Mouse (Mus musculus): ENCODE data around the gene Trmt1. TPM values are rescaled to one million over a fixed set of nuclear protein-coding genes. Genes with fewer than 3 reads are reported as not detected.

The Trmt1 gene
- polyA plus RNA-seq, 1 experiment from 2014 or later, result 66.8 TPM

DNA sequence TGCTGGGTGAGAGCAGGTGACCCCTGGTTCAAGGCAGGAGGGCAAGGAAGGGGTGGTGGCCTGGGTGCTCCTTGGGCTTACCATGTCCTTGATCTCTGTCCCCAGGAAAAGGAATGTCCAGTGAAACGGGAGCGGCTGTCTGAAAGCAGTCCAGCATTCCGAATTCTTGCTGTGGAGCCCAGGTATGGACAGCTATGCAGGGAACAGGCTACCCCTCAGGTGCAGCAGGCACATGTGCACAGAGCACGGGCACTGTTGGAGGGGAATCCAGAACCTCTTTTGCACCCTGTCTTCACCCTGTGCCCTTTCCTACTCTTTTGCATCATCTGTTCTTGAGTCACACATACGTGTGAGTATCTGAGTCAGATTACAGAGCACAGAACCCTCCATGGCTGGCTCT is 12.2 kb downstream of the Trmt1 start:
- no peak overlapping the region for H3K4me3 ChIP-seq (ENCODE audit: low read length)
- no peak for ATAC-seq
- no peak overlapping the region for H3K4me2 ChIP-seq (ENCODE audit: low read length)
- H3K4me1 ChIP-seq (ENCODE audit: control insufficient read depth, insufficient read depth, low read depth, low read length), result no peaks in the 10 kb centered on the region
- H3K27me3 ChIP-seq (replicated peaks; ENCODE audit: control insufficient read depth, insufficient read depth, low read length), result peaks cover 11% of the 10 kb centered on the region
- 95% methylated on average over 5 of the region's 5 CpGs for WGBS
- H3K9ac ChIP-seq (ENCODE audit: low read depth, low read length), result no peak overlapping the region
- no peaks in the 10 kb centered on the region for H3K9me3 ChIP-seq (ENCODE audit: control insufficient read depth, low read length)
- H3K27ac ChIP-seq (ENCODE audit: low read depth, low read length), result no peak overlapping the region; the same call in 1 of the 2 replicates
- peaks cover 23% of the 10 kb centered on the region for H3K36me3 ChIP-seq (ENCODE audit: control insufficient read depth, insufficient read depth, low read length)

DNA sequence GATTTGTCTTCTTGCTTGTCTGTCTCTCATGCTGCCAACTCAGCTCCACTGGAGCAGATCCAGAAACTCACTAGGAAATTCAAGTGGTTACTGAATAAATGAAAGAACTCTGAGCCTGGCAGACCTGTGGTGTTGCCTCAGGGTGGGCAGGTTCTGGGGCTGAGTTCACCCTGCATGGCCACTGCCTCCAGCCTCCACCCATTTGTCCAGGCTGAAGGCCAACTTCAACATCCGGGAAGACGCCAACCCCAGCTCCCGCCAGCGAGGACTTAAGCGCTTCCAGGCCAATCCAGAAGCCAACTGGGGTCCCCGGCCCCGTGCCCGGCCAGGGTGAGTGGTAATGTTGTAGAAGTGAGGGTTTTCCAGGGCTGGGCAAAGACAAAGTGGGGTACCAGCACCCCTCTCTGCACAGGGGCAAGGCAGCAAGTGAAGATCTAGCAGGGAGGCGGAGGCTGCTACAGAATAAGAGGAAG is 12.9 kb downstream of the Trmt1 start:
- Histone ChIP-seq H3K27ac (ENCODE audit: low read depth, low read length) (peak overlapping the region; percentile 40), H3K4me2 (ENCODE audit: low read length) (no peak overlapping the region), H3K9ac (ENCODE audit: low read depth, low read length) (no peak overlapping the region), H3K36me3 (ENCODE audit: control insufficient read depth, insufficient read depth, low read length) (peaks cover 18% of the 10 kb centered on the region), H3K9me3 (ENCODE audit: control insufficient read depth, low read length) (no peaks in the 10 kb centered on the region), H3K4me1 (ENCODE audit: control insufficient read depth, insufficient read depth, low read depth, low read length) (peaks cover 3% of the 10 kb centered on the region), H3K27me3 (replicated peaks; ENCODE audit: control insufficient read depth, insufficient read depth, low read length) (peaks cover 17% of the 10 kb centered on the region), H3K4me3 (ENCODE audit: low read length) (no peak overlapping the region)
- no peak for ATAC-seq
- WGBS, result 89% methylated on average over 9 of the region's 9 CpGs

DNA sequence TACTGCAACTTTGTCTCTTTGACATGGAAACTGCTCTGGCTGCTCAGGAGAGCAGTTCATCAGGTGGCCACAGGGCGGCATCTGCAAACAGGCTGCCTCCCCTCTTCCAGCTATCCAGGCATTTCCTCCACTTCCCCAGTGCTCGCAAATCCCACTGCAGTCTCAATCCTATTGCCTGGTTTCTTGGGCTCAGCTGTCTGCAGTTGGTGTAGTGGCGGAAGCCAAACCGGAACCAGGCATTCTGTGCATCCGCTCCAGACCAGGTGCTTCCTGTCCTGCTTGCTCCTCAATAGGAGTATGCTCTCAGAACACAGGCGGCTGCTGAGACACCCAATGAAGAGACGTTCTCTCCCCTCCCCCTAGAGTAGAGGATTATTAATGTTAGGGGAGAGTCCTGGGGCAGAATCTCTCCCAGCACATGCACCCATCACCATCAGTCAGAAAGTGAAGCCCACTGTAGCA is 13.8 kb downstream of the Trmt1 start:
- H3K27ac ChIP-seq (ENCODE audit: low read depth, low read length), result peak overlapping the region; percentile 40
- WGBS, result 54% methylated on average over 7 of the region's 7 CpGs
- H3K4me2 ChIP-seq (ENCODE audit: low read length), result no peak overlapping the region
- peaks cover 7% of the 10 kb centered on the region for H3K4me1 ChIP-seq (ENCODE audit: control insufficient read depth, insufficient read depth, low read depth, low read length)
- no peak overlapping the region for H3K4me3 ChIP-seq (ENCODE audit: low read length)
- H3K27me3 ChIP-seq (replicated peaks; ENCODE audit: control insufficient read depth, insufficient read depth, low read length), result peaks cover 17% of the 10 kb centered on the region
- 0 out of 2 replicates have a peak, but pooled peaks have one; percentile 16 for ATAC-seq
- peaks cover 18% of the 10 kb centered on the region for H3K36me3 ChIP-seq (ENCODE audit: control insufficient read depth, insufficient read depth, low read length)
- no peak overlapping the region for H3K9ac ChIP-seq (ENCODE audit: low read depth, low read length)
- H3K9me3 ChIP-seq (ENCODE audit: control insufficient read depth, low read length), result no peaks in the 10 kb centered on the region

DNA sequence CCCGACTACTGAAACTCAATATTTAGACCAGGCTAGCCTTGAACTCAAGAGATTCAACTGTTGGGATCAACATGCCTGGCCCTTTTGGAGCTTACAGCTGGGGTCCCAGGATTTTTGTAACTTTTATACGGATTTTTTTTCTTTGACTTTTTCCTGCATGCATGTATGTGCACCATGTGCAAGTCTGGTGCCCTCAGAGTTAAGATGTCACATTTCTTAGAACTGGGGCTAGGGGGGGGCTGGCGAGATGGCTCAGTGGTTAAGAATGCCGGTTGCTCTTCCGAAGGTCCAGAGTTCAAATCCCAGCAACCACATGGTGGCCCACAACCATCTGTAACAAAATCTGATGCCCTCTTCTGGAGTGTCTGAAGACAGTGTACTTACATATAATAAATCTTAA is 14.4 kb downstream of the Trmt1 start:
- H3K9ac ChIP-seq (ENCODE audit: low read depth, low read length), result no peak overlapping the region
- peaks cover 10% of the 10 kb centered on the region for H3K4me1 ChIP-seq (ENCODE audit: control insufficient read depth, insufficient read depth, low read depth, low read length)
- H3K4me3 ChIP-seq (ENCODE audit: low read length), result no peak overlapping the region
- 87% methylated on average over 5 of the region's 5 CpGs for WGBS
- H3K27ac ChIP-seq (ENCODE audit: low read depth, low read length), result no peak overlapping the region; the same call in 1 of the 2 replicates
- peaks cover 17% of the 10 kb centered on the region for H3K27me3 ChIP-seq (replicated peaks; ENCODE audit: control insufficient read depth, insufficient read depth, low read length)
- H3K36me3 ChIP-seq (ENCODE audit: control insufficient read depth, insufficient read depth, low read length), result peaks cover 18% of the 10 kb centered on the region
- no peaks in the 10 kb centered on the region for H3K9me3 ChIP-seq (ENCODE audit: control insufficient read depth, low read length)
- ATAC-seq, result no peak
- H3K4me2 ChIP-seq (ENCODE audit: low read length), result no peak overlapping the region

DNA sequence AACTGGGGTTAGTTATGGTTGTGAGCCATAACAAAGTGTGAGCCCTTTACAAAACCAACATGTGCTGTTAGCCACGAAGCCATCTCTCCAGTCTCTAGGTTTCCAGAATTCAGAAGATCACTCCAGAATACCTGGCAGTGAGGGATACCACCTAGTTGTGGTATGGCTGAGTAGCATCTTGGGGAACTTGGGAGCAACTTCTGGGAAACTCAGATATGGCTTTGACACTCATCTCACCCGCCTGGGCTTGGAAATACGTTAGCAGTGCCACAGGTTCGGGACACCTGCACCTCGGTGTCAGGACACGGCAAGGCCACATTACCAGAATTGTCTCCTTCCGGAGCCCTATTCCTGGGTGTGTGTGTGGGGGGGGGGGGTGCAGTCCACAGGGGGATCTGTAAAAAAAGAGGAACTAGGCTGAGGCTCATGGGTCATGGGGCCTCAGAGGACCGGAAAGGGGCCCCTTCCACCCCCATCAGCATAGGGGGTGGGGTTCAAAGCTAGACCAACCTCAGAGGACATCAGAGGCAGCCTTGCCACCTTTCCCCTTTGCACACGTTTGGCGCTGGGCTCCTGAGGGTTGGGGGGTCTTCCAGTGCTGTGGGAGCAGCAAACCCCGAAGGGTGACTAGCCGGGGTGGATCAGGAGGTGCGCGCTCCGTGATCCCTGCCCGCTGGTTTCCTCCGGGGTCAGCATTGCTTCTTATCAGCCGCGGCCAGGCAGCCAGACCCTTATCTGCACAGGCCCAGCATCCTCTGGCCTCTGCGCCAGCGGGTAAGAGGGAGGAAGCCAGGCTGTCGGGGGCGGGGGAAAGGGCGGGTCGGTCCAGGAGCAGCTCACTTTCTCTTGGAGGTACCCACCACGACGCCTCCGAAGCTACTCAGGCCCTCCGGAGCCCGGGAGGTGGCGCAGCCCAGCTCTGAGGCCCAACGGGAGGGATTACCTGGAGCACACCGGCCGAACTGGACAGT is 15.1 kb downstream of the Trmt1 start, which contains the start of gene Lyl1:
Gene Lyl1, plus strand, starts transcription at position 517 of the 971 bp plus-strand sequence.
- H3K4me1 ChIP-seq (ENCODE audit: control insufficient read depth, insufficient read depth, low read depth, low read length), result peaks cover 12% of the 10 kb centered on the region
- peaks cover 18% of the 10 kb centered on the region for H3K36me3 ChIP-seq (ENCODE audit: control insufficient read depth, insufficient read depth, low read length)
- 16% methylated on average over 34 of the region's 34 CpGs for WGBS
- no peak within 1 kb of the TSS for H3K4me3 ChIP-seq (ENCODE audit: low read length)
- peak within 1 kb of the TSS; percentile 36 for H3K9ac ChIP-seq (ENCODE audit: low read depth, low read length)
- ATAC-seq, result no peak; the same call in 1 of the 2 replicates
- no peak within 1 kb of the TSS; the same call in 1 of the 2 replicates for H3K4me2 ChIP-seq (ENCODE audit: low read length)
- no peaks in the 10 kb centered on the region for H3K9me3 ChIP-seq (ENCODE audit: control insufficient read depth, low read length)
- peaks cover 17% of the 10 kb centered on the region for H3K27me3 ChIP-seq (replicated peaks; ENCODE audit: control insufficient read depth, insufficient read depth, low read length)
- H3K27ac ChIP-seq (ENCODE audit: low read depth, low read length), result peak within 1 kb of the TSS; percentile 24

- H3K4me2 ChIP-seq (ENCODE audit: low read length), result peak overlapping the region; percentile 13
- H3K27me3 ChIP-seq (replicated peaks; ENCODE audit: control insufficient read depth, insufficient read depth, low read length), result peaks cover 19% of the 10 kb centered on the region
- WGBS, result 75% methylated on average over 9 of the region's 9 CpGs
- H3K27ac ChIP-seq (ENCODE audit: low read depth, low read length), result no peak overlapping the region
- H3K9me3 ChIP-seq (ENCODE audit: control insufficient read depth, low read length), result no peaks in the 10 kb centered on the region
- peaks cover 9% of the 10 kb centered on the region for H3K36me3 ChIP-seq (ENCODE audit: control insufficient read depth, insufficient read depth, low read length)
- H3K4me1 ChIP-seq (ENCODE audit: control insufficient read depth, insufficient read depth, low read depth, low read length), result peaks cover 18% of the 10 kb centered on the region
- no peak overlapping the region for H3K4me3 ChIP-seq (ENCODE audit: low read length)
- no peak for ATAC-seq
- H3K9ac ChIP-seq (ENCODE audit: low read depth, low read length), result no peak overlapping the region
These were observed 16.5 kb downstream of the Trmt1 start for GRCm38 (mm10) chr8:84702561-84702960.

DNA sequence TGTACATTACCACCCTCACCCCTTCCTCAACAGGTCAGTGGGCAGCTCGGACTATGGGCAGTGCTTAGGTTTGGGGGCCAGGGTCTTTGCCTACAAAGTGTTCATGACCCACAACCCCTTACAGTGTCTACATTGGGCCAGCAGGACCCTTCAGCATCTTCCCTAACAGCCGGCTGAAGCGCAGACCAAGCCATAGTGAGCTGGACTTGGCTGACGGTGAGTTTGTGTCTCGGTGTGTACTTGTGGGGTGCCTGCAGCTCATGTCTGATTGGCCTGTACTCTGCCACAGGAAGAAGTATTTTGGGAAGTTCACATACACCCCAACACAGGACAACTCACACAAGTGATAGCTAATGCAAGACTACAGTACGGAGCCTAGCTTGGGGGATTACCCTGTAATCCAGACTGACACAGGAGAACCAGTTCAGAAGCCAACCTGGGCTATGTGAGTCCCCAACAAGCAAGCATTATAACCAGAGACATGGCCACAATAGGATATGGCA is 16.9 kb downstream of the Trmt1 start:
- peaks cover 20% of the 10 kb centered on the region for H3K27me3 ChIP-seq (replicated peaks; ENCODE audit: control insufficient read depth, insufficient read depth, low read length)
- WGBS, result 82% methylated on average over 6 of the region's 6 CpGs
- no peak for ATAC-seq

GRCm38 (mm10) chr8:84703466-84704249 is 17.6 kb downstream of the Trmt1 start:
- WGBS, result 12% methylated on average over 34 of the region's 38 CpGs
- Histone ChIP-seq H3K27ac (ENCODE audit: low read depth, low read length) (peak overlapping the region; percentile 69; the same call in 1 of the 2 replicates), H3K4me2 (ENCODE audit: low read length) (peak overlapping the region; percentile 21; the same call in 1 of the 2 replicates), H3K36me3 (ENCODE audit: control insufficient read depth, insufficient read depth, low read length) (no peaks in the 10 kb centered on the region; the same call in 1 of the 2 replicates), H3K27me3 (replicated peaks; ENCODE audit: control insufficient read depth, insufficient read depth, low read length) (peaks cover 20% of the 10 kb centered on the region), H3K4me3 (ENCODE audit: low read length) (0 out of 2 replicates have a peak overlapping the region, but pooled peaks have one; percentile 3), H3K9ac (ENCODE audit: low read depth, low read length) (peak overlapping the region; percentile 41), H3K9me3 (ENCODE audit: control insufficient read depth, low read length) (no peaks in the 10 kb centered on the region), H3K4me1 (ENCODE audit: control insufficient read depth, insufficient read depth, low read depth, low read length) (peaks cover 24% of the 10 kb centered on the region)
- no peak for ATAC-seq

More for the DNA sequence above, 16.9 kb downstream of the Trmt1 start:
- peaks cover 21% of the 10 kb centered on the region for H3K4me1 ChIP-seq (ENCODE audit: control insufficient read depth, insufficient read depth, low read depth, low read length)
- no peak overlapping the region for H3K27ac ChIP-seq (ENCODE audit: low read depth, low read length)
- H3K4me3 ChIP-seq (ENCODE audit: low read length), result no peak overlapping the region
- peak overlapping the region; percentile 13 for H3K4me2 ChIP-seq (ENCODE audit: low read length)
- H3K9ac ChIP-seq (ENCODE audit: low read depth, low read length), result no peak overlapping the region
- H3K9me3 ChIP-seq (ENCODE audit: control insufficient read depth, low read length), result no peaks in the 10 kb centered on the region
- H3K36me3 ChIP-seq (ENCODE audit: control insufficient read depth, insufficient read depth, low read length), result peaks cover 5% of the 10 kb centered on the region; the same call in 1 of the 2 replicates
